ENCODE assay signal across 13 mouse cellular contexts in genomic region chr11:75596726-75597255, GRCm38 (mm10). TPM values are rescaled to one million over a fixed set of nuclear protein-coding genes. Genes with fewer than 3 reads are reported as not detected.
DNase-seq lines count a peak whose midpoint lies in the region; ATAC-seq and TF ChIP-seq lines count a peak whose summit lies in the region.
"Had no signal": no experiment of that assay in that cellular context is flagged by ENCODE, and none has a peak within 500 bp of the region (broad histone marks: within the 10 kb centered on the region; RNA-seq: fewer than 3 reads in every experiment).

No protein-coding gene starts in this region.

- peak overlapping the region; percentile 84 for H3K4me3 ChIP-seq in testis, adult 2 months (ENCODE audit: control insufficient read depth, low read depth, low read length)
- H3K4me3 ChIP-seq in heart, embryonic 13.5 days: no peak overlapping the region
- H3K4me3 ChIP-seq: forebrain, embryonic 13.5 days; hindbrain, embryonic 15.5 days had no signal

- no peak overlapping the region for H3K27ac ChIP-seq in testis, adult 2 months (ENCODE audit: control insufficient read depth, insufficient read depth, low read depth, low read length)
- H3K27ac ChIP-seq in heart, embryonic 13.5 days (replicated peaks): peak overlapping the region; percentile 33
- H3K27ac ChIP-seq: forebrain, embryonic 13.5 days; hindbrain, embryonic 15.5 days; liver, embryonic 14.5 days had no signal

- H3K9ac ChIP-seq in heart, embryonic 13.5 days: peak overlapping the region; percentile 29
- H3K9ac ChIP-seq: forebrain, embryonic 13.5 days; hindbrain, embryonic 15.5 days; liver, embryonic 14.5 days had no signal

- H3K4me2 ChIP-seq in heart, embryonic 13.5 days: no peak overlapping the region
- H3K4me2 ChIP-seq: forebrain, embryonic 13.5 days; hindbrain, embryonic 15.5 days had no signal

- DNase-seq in cerebellum, adult 9-10 months: peak; percentile 48
- no peak for DNase-seq in cerebellum, postnatal 4 days (ENCODE audit: low spot score in 2 of 2)
- DNase-seq in testis, postnatal 14 days (ENCODE audit: low spot score): no peak
- peak; percentile 69 for DNase-seq in skeletal muscle tissue, adult 2 months (ENCODE audit: low read depth, low spot score)
- DNase-seq in neural tube, embryonic 10.5 days (ENCODE audit: extremely low spot score, low spot score): no peak
- DNase-seq: right cerebral cortex, adult 18-20 months had no signal

- no peaks in the 10 kb centered on the region for H3K27me3 ChIP-seq in testis, adult 2 months (ENCODE audit: control insufficient read depth, insufficient read depth, low read length)
- no peaks in the 10 kb centered on the region for H3K27me3 ChIP-seq in heart, embryonic 13.5 days (replicated peaks)
- H3K27me3 ChIP-seq: forebrain, embryonic 13.5 days; hindbrain, embryonic 15.5 days had no signal

- ATAC-seq in heart, embryonic 13.5 days (ENCODE audit: extremely low read depth, insufficient number of reproducible peaks, low FRiP score, low TSS enrichment): no peak
- no peak for ATAC-seq in megakaryocyte-erythroid progenitor cell, adult 5-6 weeks (replicated peaks; ENCODE audit: low FRiP score, low TSS enrichment, poor library complexity, severe bottlenecking)
- ATAC-seq: CD4-positive, CD25-positive, alpha-beta regulatory T cell, adult 4 months; forebrain, embryonic 13.5 days had no signal

- no peak for TF ChIP-seq POLR2A in testis, adult 2 months (IDR thresholded peaks at IDR 0.05; ENCODE audit: control insufficient read depth, low read depth, low read length)

- H3K4me1 ChIP-seq in testis, adult 2 months (ENCODE audit: control insufficient read depth, insufficient read depth, low read length): no peaks in the 10 kb centered on the region; the same call in 1 of the 2 replicates
- peaks cover 22% of the 10 kb centered on the region for H3K4me1 ChIP-seq in heart, embryonic 13.5 days
- H3K4me1 ChIP-seq: forebrain, embryonic 13.5 days; hindbrain, embryonic 15.5 days had no signal

- WGBS in heart, embryonic 13.5 days: 61% methylated on average over 3 of the region's 3 CpGs

- no peaks in the 10 kb centered on the region for H3K9me3 ChIP-seq in heart, embryonic 13.5 days
- H3K9me3 ChIP-seq: forebrain, embryonic 13.5 days; hindbrain, embryonic 15.5 days had no signal

- TF ChIP-seq CTCF in testis, adult 2 months (IDR thresholded peaks at IDR 0.05; ENCODE audit: control insufficient read depth, insufficient read depth, insufficient replicate concordance, low read depth, low read length): no peak

- H3K36me3 ChIP-seq in testis, adult 2 months (ENCODE audit: control insufficient read depth, insufficient read depth, low read length): peaks cover 1% of the 10 kb centered on the region
- H3K36me3 ChIP-seq in heart, embryonic 13.5 days: peaks cover 91% of the 10 kb centered on the region

RNA-seq across cellular contexts. Expression of gene Pitpna, which starts 8.9 kb away (rescaled TPM):
- 39.4 and 41.3 TPM in 2 replicates for polyA plus RNA-seq in testis, adult 2 months (2012; rRNA removed)
- 54.4 and 56.7 TPM in 2 replicates for polyA plus RNA-seq in heart, embryonic 13.5 days (2015; fragmentation: Nextera tagmentation; extraction: Ambion mirVana)
- 69.0 and 96.5 TPM in 2 replicates for total RNA-seq in megakaryocyte-erythroid progenitor cell, adult 5-6 weeks (2014; fragmentation: Nextera tagmentation)
- total RNA-seq in megakaryocyte-erythroid progenitor cell, adult 5-6 weeks (2017): 46.2 and 58.2 TPM in 2 replicates

RNA-seq across cellular contexts. Expression of gene Inpp5k, which starts 34.0 kb away (rescaled TPM):
- polyA plus RNA-seq in testis, adult 2 months (2012; rRNA removed): 121 and 128 TPM in 2 replicates
- polyA plus RNA-seq in heart, embryonic 13.5 days (2015; fragmentation: Nextera tagmentation; extraction: Ambion mirVana): 18.9 and 20.9 TPM in 2 replicates
- total RNA-seq in megakaryocyte-erythroid progenitor cell, adult 5-6 weeks (2014; fragmentation: Nextera tagmentation): 33.8 and 34.5 TPM in 2 replicates
- 19.9 and 26.5 TPM in 2 replicates for total RNA-seq in megakaryocyte-erythroid progenitor cell, adult 5-6 weeks (2017)

RNA-seq across cellular contexts. Expression of gene Myo1c, which starts 53.5 kb away (rescaled TPM):
- 41.3 and 48.7 TPM in 2 replicates for polyA plus RNA-seq in testis, adult 2 months (2012; rRNA removed)
- 58.4 and 58.7 TPM in 2 replicates for polyA plus RNA-seq in heart, embryonic 13.5 days (2015; fragmentation: Nextera tagmentation; extraction: Ambion mirVana)
- 36.5 and 37.4 TPM in 2 replicates for total RNA-seq in megakaryocyte-erythroid progenitor cell, adult 5-6 weeks (2014; fragmentation: Nextera tagmentation)
- total RNA-seq in megakaryocyte-erythroid progenitor cell, adult 5-6 weeks (2017): 13.5 and 32.6 TPM in 2 replicates

Comparison
In these comparisons a context has a peak if more than half of its experiments do, and no peak if none do; other contexts are left out.
1. DNase-seq: peak in cerebellum, adult 9-10 months (single experiment) and skeletal muscle tissue, adult 2 months (single experiment); none in cerebellum, postnatal 4 days (0 of 2), testis, postnatal 14 days (single experiment) and neural tube, embryonic 10.5 days (single experiment).